Mouse (Mus musculus) neural tube, embryonic 12.5 days (tissue): ENCODE data around the gene Fem1b. TPM values are rescaled to one million over a fixed set of nuclear protein-coding genes. Genes with fewer than 3 reads are reported as not detected.
A peak's percentile ranks its signal among the peaks of the same experiment; 100 is the strongest.
"Not testable (repeated sequence)": the region's sequence is repeated elsewhere in the genome, so short reads cannot be mapped to it uniquely, and the experiment has no call there.

Source experiments
- ATAC-seq: fragments of 200-750 bp; cut with Nextera tagmentation; 2 replicates; pipeline ENCODE4 v1.8.0; 2017; ENCODE audit warnings: low read depth, mild to moderate bottlenecking, moderate TSS enrichment, moderate library complexity; ENCODE audit not compliant: low FRiP score
- H3K27ac ChIP-seq: fragments of 300-500 bp; sonication (generic); 2 replicates; pipeline ENCODE4 v1.5.1; 2016
- H3K27me3 ChIP-seq: fragments of 300-500 bp; sonication (generic); replicated peaks from 2 replicates; pipeline ENCODE4 v1.6.1; 2016; ENCODE audit warnings: mild to moderate bottlenecking
- H3K36me3 ChIP-seq: fragments of 300-500 bp; sonication (generic); 2 replicates; pipeline ENCODE4 v1.6.1; 2016; ENCODE audit warnings: mild to moderate bottlenecking
- H3K4me1 ChIP-seq: fragments of 300-500 bp; sonication (generic); 2 replicates; pipeline ENCODE4 v1.6.1; 2016
- H3K4me2 ChIP-seq: fragments of 300-500 bp; sonication (generic); replicated peaks from 2 replicates; pipeline ENCODE4 v1.6.1; 2016; ENCODE audit warnings: mild to moderate bottlenecking
- H3K4me3 ChIP-seq: fragments of 300-500 bp; sonication (generic); 2 replicates; pipeline ENCODE4 v1.5.1; 2016
- H3K9ac ChIP-seq: fragments of 300-500 bp; sonication (generic); 2 replicates; pipeline ENCODE4 v1.6.1; 2016; ENCODE audit warnings: mild to moderate bottlenecking
- H3K9me3 ChIP-seq: fragments of 300-500 bp; sonication (generic); 2 replicates; pipeline ENCODE4 v1.6.1; 2016; ENCODE audit warnings: mild to moderate bottlenecking
- WGBS: fragments of 180-500 bp; shearing (Covaris S2); methylation state at CpG from one replicate; pipeline ENCODE4 v1.1.7; 2016; 5-methylcytosine and 5-hydroxymethylcytosine counted together
- polyA plus RNA-seq: library from polyadenylated mRNA; unstranded; fragments of >200 nt; fragmentation: Nextera tagmentation; extraction: Ambion mirVana; gene quantifications from 2 replicates; pipeline ENCODE4 v1.2.1, GENCODE M21; 2016

Fem1b gene
- polyA plus RNA-seq, 1 experiment from 2014 or later = 52.8 TPM

- not testable (repeated sequence) for H3K4me3 ChIP-seq, ATAC-seq, H3K9me3 ChIP-seq, H3K27me3 ChIP-seq, H3K4me2 ChIP-seq, H3K9ac ChIP-seq, H3K27ac ChIP-seq, H3K4me1 ChIP-seq
- H3K36me3 ChIP-seq = peaks cover 33% of the 10 kb centered on the region
- WGBS = 94% methylated on average over 2 of the region's 2 CpGs
These were observed 12.5 kb downstream of the Fem1b start for GRCm38 (mm10) chr9:62799218-62799617.

DNA sequence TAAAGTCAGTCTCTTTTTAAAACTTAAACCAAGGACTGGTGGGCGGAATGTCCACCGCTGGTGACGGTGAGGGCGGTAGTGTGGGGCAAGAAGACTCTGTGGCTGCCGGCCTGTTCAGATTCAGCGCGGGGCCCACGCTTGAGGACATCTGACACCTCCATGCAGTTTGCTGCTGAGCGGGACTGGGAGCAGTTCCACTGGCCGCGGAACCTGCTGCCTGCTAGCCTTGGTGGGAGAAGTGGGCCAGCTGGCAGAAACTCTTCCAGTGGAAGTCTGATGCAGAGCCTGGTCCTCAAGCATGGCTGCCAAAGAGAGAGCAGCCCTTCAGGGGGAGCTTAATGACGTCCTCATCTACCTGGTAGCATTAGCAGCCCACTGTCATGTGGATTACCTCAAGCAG lies 21.9 kb downstream of the Fem1b start:
- Histone ChIP-seq H3K4me3 (no peak overlapping the region), H3K4me1 (no peaks in the 10 kb centered on the region), H3K36me3 (peaks cover 6% of the 10 kb centered on the region; the same call in 1 of the 2 replicates), H3K4me2 (no peak overlapping the region), H3K9ac (no peak overlapping the region), H3K9me3 (no peaks in the 10 kb centered on the region), H3K27me3 (no peaks in the 10 kb centered on the region), H3K27ac (no peak overlapping the region)
- WGBS = 92% methylated on average over 12 of the region's 12 CpGs
- no peak for ATAC-seq

DNA sequence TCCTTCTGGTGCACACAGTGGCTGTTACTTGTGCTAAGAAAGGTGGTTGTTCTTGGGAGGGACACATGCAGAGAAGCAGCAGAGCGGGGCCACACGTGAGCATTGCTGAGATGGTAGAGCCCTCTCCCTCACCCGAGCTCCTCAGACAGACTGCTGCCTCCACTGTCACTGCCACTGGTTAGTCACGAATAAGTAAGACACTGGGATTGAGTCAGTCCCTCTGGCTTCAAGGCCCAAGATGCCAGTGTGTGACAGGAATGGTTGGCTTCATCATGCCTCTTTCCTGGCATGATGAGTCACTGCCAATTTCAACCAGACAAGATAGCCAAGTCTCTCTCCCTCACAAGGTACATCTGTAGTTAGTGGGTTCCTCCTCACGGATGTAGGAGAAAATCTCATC lies 25.0 kb downstream of the Fem1b start:
- Histone ChIP-seq H3K4me1 (peaks cover 14% of the 10 kb centered on the region), H3K27me3 (no peaks in the 10 kb centered on the region), H3K9me3 (no peaks in the 10 kb centered on the region), H3K4me2 (no peak overlapping the region), H3K36me3 (no peaks in the 10 kb centered on the region; the same call in 1 of the 2 replicates), H3K9ac (no peak overlapping the region), H3K4me3 (no peak overlapping the region), H3K27ac (no peak overlapping the region)
- ATAC-seq = no peak
- WGBS = 82% methylated on average over 5 of the region's 5 CpGs

- no peaks in the 10 kb centered on the region for H3K9me3 ChIP-seq
- H3K4me1 ChIP-seq = peaks cover 15% of the 10 kb centered on the region
- WGBS = 93% methylated on average over 2 of the region's 2 CpGs
- H3K36me3 ChIP-seq = no peaks in the 10 kb centered on the region
- ATAC-seq = no peak
- H3K4me3 ChIP-seq = no peak overlapping the region
- H3K9ac ChIP-seq = no peak overlapping the region
- H3K27ac ChIP-seq = no peak overlapping the region
- no peaks in the 10 kb centered on the region for H3K27me3 ChIP-seq
- H3K4me2 ChIP-seq = no peak overlapping the region
These were observed 27.5 kb downstream of the Fem1b start for GRCm38 (mm10) chr9:62784233-62784632.

DNA sequence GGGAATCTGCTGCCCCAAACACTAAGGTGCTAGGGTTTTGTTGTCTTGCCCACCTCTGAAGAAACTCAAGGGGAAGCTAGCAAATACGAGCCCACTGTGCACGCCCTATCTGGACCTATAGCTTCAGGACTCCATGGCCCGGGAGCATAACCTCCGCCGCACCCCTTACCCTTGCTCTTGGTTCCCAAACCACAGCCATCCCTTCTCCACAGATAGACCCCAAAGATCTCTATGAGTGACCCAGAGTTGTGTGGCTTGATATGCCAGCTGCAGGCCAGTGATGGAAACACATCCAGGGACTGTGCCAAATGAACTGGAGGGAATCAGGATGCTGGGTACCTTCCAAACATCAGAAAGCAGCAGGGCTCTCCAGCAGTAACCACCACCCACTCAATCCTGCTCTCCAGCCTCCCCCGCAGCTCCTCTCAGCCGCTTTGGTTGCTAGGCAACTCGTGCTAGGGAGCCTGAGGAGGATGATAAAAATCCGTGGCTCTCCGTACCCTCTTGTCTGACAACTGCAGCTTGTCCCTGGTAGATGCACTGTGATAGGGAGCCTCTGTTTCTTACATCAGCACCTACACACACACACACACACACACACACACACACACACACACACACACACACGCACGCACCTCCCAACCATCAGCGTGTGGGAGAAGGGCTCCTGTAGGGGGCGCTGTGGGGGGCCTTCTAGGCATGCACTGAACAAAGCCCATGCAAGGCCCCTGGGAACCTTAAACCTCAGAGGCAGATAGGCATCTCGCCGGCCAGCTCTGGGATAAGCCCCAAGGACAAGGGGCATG lies 28.6 kb downstream of the Fem1b start:
- 36% methylated on average over 16 of the region's 16 CpGs for WGBS
- H3K4me2 ChIP-seq = peak overlapping the region; percentile 37
- H3K4me3 ChIP-seq = no peak overlapping the region
- peak; percentile 77; the same call in 1 of the 2 replicates for ATAC-seq
- H3K27ac ChIP-seq = no peak overlapping the region
- peaks cover 15% of the 10 kb centered on the region for H3K4me1 ChIP-seq
- H3K9me3 ChIP-seq = no peaks in the 10 kb centered on the region
- H3K9ac ChIP-seq = no peak overlapping the region
- no peaks in the 10 kb centered on the region for H3K27me3 ChIP-seq
- H3K36me3 ChIP-seq = no peaks in the 10 kb centered on the region

DNA sequence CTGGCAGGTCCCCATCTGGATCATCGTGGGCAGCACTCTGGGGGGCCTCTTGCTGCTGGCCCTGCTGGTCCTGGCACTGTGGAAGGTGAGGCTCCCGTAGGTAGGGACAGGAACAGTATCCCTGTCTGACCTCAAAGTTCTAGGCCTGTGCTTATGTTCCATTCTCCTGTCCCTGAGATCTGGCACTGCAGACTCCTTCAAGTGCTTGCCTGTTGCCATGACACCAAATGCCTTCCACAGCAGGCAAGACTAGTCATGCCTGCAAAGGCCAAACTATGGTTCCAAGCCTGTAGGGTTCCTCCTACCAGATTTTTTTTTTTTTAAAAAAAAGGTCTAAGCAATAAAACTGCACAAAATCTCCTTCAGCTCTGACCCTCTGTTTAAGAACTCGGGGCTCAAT lies 29.8 kb downstream of the Fem1b start:
- Histone ChIP-seq H3K4me1 (peaks cover 18% of the 10 kb centered on the region), H3K27ac (no peak overlapping the region), H3K27me3 (no peaks in the 10 kb centered on the region), H3K4me3 (no peak overlapping the region), H3K36me3 (no peaks in the 10 kb centered on the region), H3K9ac (no peak overlapping the region), H3K4me2 (no peak overlapping the region), H3K9me3 (no peaks in the 10 kb centered on the region)
- no peak for ATAC-seq
- WGBS = 69% methylated on average over 3 of the region's 3 CpGs

- H3K9ac ChIP-seq = no peak overlapping the region
- H3K27me3 ChIP-seq = no peaks in the 10 kb centered on the region
- H3K4me1 ChIP-seq = peaks cover 18% of the 10 kb centered on the region
- no peaks in the 10 kb centered on the region for H3K36me3 ChIP-seq
- no peak overlapping the region for H3K4me3 ChIP-seq
- no peak overlapping the region for H3K27ac ChIP-seq
- H3K9me3 ChIP-seq = no peaks in the 10 kb centered on the region
- 92% methylated on average over 9 of the region's 9 CpGs for WGBS
- no peak overlapping the region for H3K4me2 ChIP-seq
- ATAC-seq = no peak
These were observed 33.0 kb downstream of the Fem1b start for GRCm38 (mm10) chr9:62778721-62779120.

DNA sequence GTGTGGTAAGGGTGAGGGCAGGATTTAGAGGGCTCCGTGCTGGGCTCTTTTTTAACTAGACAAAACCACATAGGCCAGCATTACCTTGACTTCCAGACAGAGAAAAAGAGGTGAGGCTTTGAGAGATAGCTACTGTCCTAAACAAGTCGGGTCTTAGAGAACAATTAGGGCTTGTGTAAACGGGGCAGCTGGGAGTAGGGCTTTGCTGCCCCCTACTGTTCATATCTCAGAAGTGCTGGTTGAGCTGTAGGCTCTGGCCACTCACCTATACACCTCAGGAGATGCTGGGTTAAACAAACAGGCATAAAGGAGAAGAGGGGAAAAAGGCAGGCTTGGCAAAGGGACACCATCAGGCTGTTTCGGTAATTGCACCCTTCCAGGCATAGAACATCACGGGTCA lies 34.3 kb downstream of the Fem1b start:
- Histone ChIP-seq H3K27ac (no peak overlapping the region), H3K4me1 (peaks cover 7% of the 10 kb centered on the region), H3K9ac (no peak overlapping the region), H3K27me3 (no peaks in the 10 kb centered on the region), H3K4me2 (no peak overlapping the region), H3K9me3 (no peaks in the 10 kb centered on the region), H3K4me3 (no peak overlapping the region), H3K36me3 (no peaks in the 10 kb centered on the region)
- WGBS = 6% methylated on average over 5 of the region's 5 CpGs
- ATAC-seq = peak; percentile 44; the same call in 1 of the 2 replicates

DNA sequence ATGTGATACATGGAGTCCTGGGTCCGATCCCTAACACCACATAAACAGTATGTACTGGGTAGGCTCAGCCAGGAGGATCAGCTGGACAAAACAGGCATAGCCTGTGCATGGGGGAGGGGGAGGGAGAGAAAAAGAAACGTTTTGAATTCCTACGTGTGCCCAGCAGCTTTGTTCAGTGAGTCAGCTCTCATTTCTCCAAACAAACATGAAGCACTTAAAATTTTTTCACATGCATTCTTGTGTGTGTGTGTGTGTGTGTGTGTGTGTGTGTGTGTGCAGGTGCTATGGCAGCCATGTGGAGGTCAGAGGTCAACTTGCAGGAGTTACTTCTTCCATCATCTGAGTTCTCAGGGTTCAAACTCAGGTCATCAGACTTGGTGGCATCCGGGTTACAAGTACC lies 36.3 kb downstream of the Fem1b start:
- H3K27ac ChIP-seq = no peak overlapping the region
- no peaks in the 10 kb centered on the region for H3K36me3 ChIP-seq
- no peaks in the 10 kb centered on the region for H3K27me3 ChIP-seq
- WGBS = 56% methylated on average over 4 of the region's 4 CpGs
- no peak overlapping the region for H3K4me2 ChIP-seq
- 0 out of 2 replicates have a peak, but pooled peaks cover 3% of the 10 kb centered on the region for H3K4me1 ChIP-seq
- no peak for ATAC-seq
- H3K9ac ChIP-seq = no peak overlapping the region
- H3K9me3 ChIP-seq = no peaks in the 10 kb centered on the region
- H3K4me3 ChIP-seq = no peak overlapping the region

DNA sequence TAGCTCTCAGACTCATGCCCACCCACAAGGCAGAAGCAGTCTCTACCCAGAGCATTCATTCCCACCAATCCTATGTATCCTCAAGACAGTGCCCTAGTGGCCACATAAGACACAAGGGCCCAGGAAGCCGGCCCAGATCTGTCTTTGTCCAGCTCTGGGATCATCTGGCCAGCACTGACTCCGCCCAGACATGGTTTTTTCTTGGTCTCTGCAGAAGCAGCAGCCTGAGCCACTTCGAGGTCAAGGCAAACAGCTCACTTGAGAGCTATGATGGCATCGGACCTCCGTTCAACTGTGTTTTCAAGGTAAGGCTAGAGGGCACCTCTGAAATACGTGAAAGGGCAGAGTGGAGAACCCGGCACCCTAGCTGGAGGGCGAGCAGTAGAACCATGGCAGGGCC lies 39.0 kb downstream of the Fem1b start:
- Histone ChIP-seq H3K9ac (no peak overlapping the region), H3K9me3 (no peaks in the 10 kb centered on the region), H3K36me3 (no peaks in the 10 kb centered on the region), H3K4me1 (0 out of 2 replicates have a peak, but pooled peaks cover under 1% of the 10 kb centered on the region), H3K4me2 (no peak overlapping the region), H3K4me3 (no peak overlapping the region), H3K27me3 (no peaks in the 10 kb centered on the region), H3K27ac (no peak overlapping the region)
- WGBS = 77% methylated on average over 8 of the region's 8 CpGs
- ATAC-seq = no peak

GRCm38 (mm10) chr9:62768361-62768760 lies 43.4 kb downstream of the Fem1b start:
- H3K27ac ChIP-seq = no peak overlapping the region
- WGBS = 81% methylated on average over 5 of the region's 5 CpGs
- no peak overlapping the region for H3K4me3 ChIP-seq
- H3K27me3 ChIP-seq = no peaks in the 10 kb centered on the region
- no peaks in the 10 kb centered on the region for H3K36me3 ChIP-seq
- no peak overlapping the region for H3K4me2 ChIP-seq
- no peaks in the 10 kb centered on the region for H3K4me1 ChIP-seq
- no peak for ATAC-seq
- H3K9me3 ChIP-seq = no peaks in the 10 kb centered on the region
- H3K9ac ChIP-seq = no peak overlapping the region

- Histone ChIP-seq H3K9me3 (no peaks in the 10 kb centered on the region), H3K9ac (no peak overlapping the region), H3K4me2 (no peak overlapping the region), H3K4me1 (no peaks in the 10 kb centered on the region), H3K27ac (no peak overlapping the region), H3K27me3 (no peaks in the 10 kb centered on the region), H3K36me3 (no peaks in the 10 kb centered on the region), H3K4me3 (no peak overlapping the region)
- 65% methylated on average over 17 of the region's 17 CpGs for WGBS
- no peak for ATAC-seq
These were observed 44.3 kb downstream of the Fem1b start for GRCm38 (mm10) chr9:62767464-62767863.

- H3K27me3 ChIP-seq = no peaks in the 10 kb centered on the region
- H3K4me2 ChIP-seq = no peak overlapping the region
- WGBS = 83% methylated on average over 4 of the region's 4 CpGs
- no peak overlapping the region for H3K9ac ChIP-seq
- H3K36me3 ChIP-seq = no peaks in the 10 kb centered on the region
- H3K4me1 ChIP-seq = no peaks in the 10 kb centered on the region
- no peak overlapping the region for H3K27ac ChIP-seq
- no peak for ATAC-seq
- no peaks in the 10 kb centered on the region for H3K9me3 ChIP-seq
- no peak overlapping the region for H3K4me3 ChIP-seq
These were observed 46.4 kb downstream of the Fem1b start for GRCm38 (mm10) chr9:62765346-62765745.
